Mouse (Mus musculus) kidney, embryonic 16.5 days (tissue): ENCODE results near the gene Cage1. TPM values are rescaled to one million over a fixed set of nuclear protein-coding genes. Genes with fewer than 3 reads are reported as not detected.

ENCODE experiments used
- ATAC-seq: fragments of 200-750 bp; cut with Nextera tagmentation; 2 replicates; pipeline ENCODE4 v1.8.0; 2017; ENCODE audit warnings: moderate TSS enrichment; ENCODE audit not compliant: low FRiP score, low TSS enrichment
- H3K27ac ChIP-seq: fragments of 300-500 bp; sonication (generic); 2 replicates; pipeline ENCODE4 v1.5.1; 2014; ENCODE audit warnings: low read length
- H3K27me3 ChIP-seq: fragments of 300-500 bp; sonication (generic); 2 replicates; pipeline ENCODE4 v1.6.1; 2014; ENCODE audit warnings: low read length, control low read depth, mixed read lengths; ENCODE audit not compliant: insufficient read depth
- H3K36me3 ChIP-seq: fragments of 300-500 bp; sonication (generic); 2 replicates; pipeline ENCODE4 v1.6.1; 2014; ENCODE audit warnings: low read length, control low read depth, mixed read lengths; ENCODE audit not compliant: insufficient read depth
- H3K4me1 ChIP-seq: fragments of 300-500 bp; sonication (generic); 2 replicates; pipeline ENCODE4 v1.6.1; 2014; ENCODE audit warnings: low read length, control low read depth, mixed read lengths; ENCODE audit not compliant: insufficient read depth
- H3K4me2 ChIP-seq: fragments of 300-500 bp; sonication (generic); replicated peaks from 2 replicates; pipeline ENCODE4 v1.6.1; 2014; ENCODE audit warnings: low read depth, low read length
- H3K4me3 ChIP-seq: fragments of 300-500 bp; sonication (generic); 2 replicates; pipeline ENCODE4 v1.5.1; 2014; ENCODE audit warnings: mild to moderate bottlenecking, low read length
- H3K9ac ChIP-seq: fragments of 300-500 bp; sonication (generic); replicated peaks from 2 replicates; pipeline ENCODE4 v1.6.1; 2014; ENCODE audit warnings: low read length
- H3K9me3 ChIP-seq: fragments of 300-500 bp; sonication (generic); 2 replicates; pipeline ENCODE4 v1.6.1; 2016; ENCODE audit warnings: low read length, control low read depth
- WGBS: fragments of 180-500 bp; shearing (Covaris S2); extraction: QIAGEN DNeasy Blood & Tissue Kit; methylation state at CpG from one replicate; pipeline ENCODE4 v1.1.7; 2014; 5-methylcytosine and 5-hydroxymethylcytosine counted together
- polyA plus RNA-seq: library from polyadenylated mRNA; unstranded; fragments of >200 nt; fragmentation: Nextera tagmentation; extraction: Ambion mirVana; gene quantifications from 2 replicates; pipeline ENCODE4 v1.2.1, GENCODE M21; 2015

Cage1 gene
- polyA plus RNA-seq, 1 experiment from 2014 or later: 1.4 TPM

DNA sequence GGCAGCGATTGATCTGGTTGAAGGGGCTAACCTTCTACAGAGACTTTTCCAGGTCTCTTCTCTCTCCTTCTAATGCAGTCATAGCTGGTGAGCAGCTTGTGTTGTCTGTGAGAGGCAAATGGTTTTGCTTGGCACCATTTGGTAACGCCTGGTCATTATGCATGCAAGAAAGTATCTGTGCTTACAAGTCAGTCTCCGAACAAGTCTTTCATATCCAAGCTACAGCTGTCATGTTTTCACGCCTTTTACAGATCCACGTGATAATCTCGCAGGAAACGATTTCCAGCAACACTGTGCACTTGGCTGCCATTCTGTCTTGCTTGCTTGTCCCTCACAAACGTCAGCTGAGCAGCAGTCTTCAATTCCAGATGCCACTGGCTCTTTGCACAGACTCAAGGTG is 66.9 kb downstream of the Cage1 start:
- H3K27me3 ChIP-seq: no peaks in the 10 kb centered on the region
- H3K4me1 ChIP-seq: peaks cover 31% of the 10 kb centered on the region
- H3K27ac ChIP-seq: no peak overlapping the region
- H3K9me3 ChIP-seq: no peaks in the 10 kb centered on the region
- 65% methylated on average over 8 of the region's 8 CpGs for WGBS
- H3K4me2 ChIP-seq: no peak overlapping the region
- H3K36me3 ChIP-seq: no peaks in the 10 kb centered on the region
- no peak overlapping the region for H3K4me3 ChIP-seq
- ATAC-seq: no peak
- no peak overlapping the region for H3K9ac ChIP-seq

DNA sequence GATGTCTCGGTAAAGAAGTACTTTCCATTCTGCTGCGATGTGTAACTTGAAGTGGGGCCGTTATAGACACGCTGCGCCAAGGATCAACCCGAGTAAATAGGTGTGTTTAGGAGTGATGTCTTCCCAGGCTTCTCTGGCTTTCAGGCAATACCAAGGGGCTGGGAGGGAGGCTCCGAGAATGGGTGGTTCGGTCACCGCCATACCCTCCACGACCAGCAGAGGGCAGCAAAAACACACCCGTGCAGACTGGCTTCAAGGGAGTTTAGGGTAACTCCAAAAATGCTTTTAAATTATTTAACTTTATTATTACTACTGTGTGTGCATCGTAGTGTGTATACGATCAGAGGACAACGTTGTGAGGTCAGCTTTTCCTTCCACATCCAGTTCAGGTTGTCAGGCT is 67.5 kb downstream of the Cage1 start:
- Histone ChIP-seq H3K27ac (no peak overlapping the region), H3K27me3 (no peaks in the 10 kb centered on the region), H3K4me2 (peak overlapping the region; percentile 32), H3K9ac (peak overlapping the region; percentile 23; the same call in 1 of the 2 replicates), H3K36me3 (no peaks in the 10 kb centered on the region), H3K4me3 (peak overlapping the region; percentile 15; the same call in 1 of the 2 replicates), H3K4me1 (peaks cover 38% of the 10 kb centered on the region), H3K9me3 (no peaks in the 10 kb centered on the region)
- no peak for ATAC-seq
- 6% methylated on average over 14 of the region's 14 CpGs for WGBS

DNA sequence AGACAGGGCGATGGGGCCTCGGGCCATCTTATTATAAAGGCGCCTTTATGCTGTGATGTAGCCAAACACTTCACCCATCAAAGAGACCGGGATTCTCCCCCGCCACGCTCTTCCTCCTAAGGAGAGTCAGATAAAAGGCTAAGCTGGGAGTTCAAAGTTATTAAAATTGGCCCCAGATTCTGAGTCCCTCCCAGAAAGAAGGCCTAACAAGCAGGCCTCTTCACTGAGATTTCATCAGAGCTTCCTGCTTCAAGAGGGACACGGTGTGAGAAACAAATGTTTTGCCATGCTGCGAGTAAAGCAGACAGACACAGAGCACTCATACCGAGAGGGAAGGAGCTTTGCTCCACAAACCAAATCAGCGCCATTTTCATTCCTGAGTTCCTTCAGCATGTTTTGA is 69.3 kb downstream of the Cage1 start:
- peak overlapping the region; percentile 35 for H3K4me2 ChIP-seq
- no peaks in the 10 kb centered on the region for H3K9me3 ChIP-seq
- H3K4me1 ChIP-seq: peaks cover 46% of the 10 kb centered on the region
- peak overlapping the region; percentile 86 for H3K27ac ChIP-seq
- no peaks in the 10 kb centered on the region for H3K36me3 ChIP-seq
- H3K4me3 ChIP-seq: 0 out of 2 replicates have a peak overlapping the region, but pooled peaks have one; percentile 8
- H3K9ac ChIP-seq: peak overlapping the region; percentile 47; the same call in 1 of the 2 replicates
- 48% methylated on average over 10 of the region's 10 CpGs for WGBS
- ATAC-seq: no peak
- H3K27me3 ChIP-seq: no peaks in the 10 kb centered on the region

DNA sequence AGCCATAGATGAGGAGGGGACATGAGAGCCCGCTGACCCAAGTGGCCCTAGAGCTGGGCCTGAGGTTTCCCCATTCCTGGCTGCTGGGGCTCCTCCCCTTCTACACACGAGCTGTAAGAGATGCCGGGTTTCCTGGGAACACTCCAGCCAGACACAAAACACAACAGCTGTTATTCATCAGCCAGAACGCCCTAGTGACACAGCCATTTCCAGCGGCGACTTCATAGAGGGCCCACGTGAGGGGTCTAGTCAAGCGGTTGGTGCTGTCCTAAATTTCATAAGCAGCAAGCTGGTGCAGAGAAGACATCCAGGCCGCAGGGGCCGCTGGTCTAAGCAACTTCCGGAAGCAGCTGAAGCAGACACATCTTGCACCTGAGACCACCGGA is 69.8 kb downstream of the Cage1 start:
- Histone ChIP-seq H3K9ac (peak overlapping the region; percentile 47; the same call in 1 of the 2 replicates), H3K36me3 (no peaks in the 10 kb centered on the region), H3K4me3 (0 out of 2 replicates have a peak overlapping the region, but pooled peaks have one; percentile 8), H3K4me1 (peaks cover 46% of the 10 kb centered on the region), H3K27me3 (no peaks in the 10 kb centered on the region), H3K9me3 (no peaks in the 10 kb centered on the region), H3K27ac (peak overlapping the region; percentile 86), H3K4me2 (peak overlapping the region; percentile 35)
- ATAC-seq: peak; percentile 60
- WGBS: 13% methylated on average over 12 of the region's 12 CpGs

DNA sequence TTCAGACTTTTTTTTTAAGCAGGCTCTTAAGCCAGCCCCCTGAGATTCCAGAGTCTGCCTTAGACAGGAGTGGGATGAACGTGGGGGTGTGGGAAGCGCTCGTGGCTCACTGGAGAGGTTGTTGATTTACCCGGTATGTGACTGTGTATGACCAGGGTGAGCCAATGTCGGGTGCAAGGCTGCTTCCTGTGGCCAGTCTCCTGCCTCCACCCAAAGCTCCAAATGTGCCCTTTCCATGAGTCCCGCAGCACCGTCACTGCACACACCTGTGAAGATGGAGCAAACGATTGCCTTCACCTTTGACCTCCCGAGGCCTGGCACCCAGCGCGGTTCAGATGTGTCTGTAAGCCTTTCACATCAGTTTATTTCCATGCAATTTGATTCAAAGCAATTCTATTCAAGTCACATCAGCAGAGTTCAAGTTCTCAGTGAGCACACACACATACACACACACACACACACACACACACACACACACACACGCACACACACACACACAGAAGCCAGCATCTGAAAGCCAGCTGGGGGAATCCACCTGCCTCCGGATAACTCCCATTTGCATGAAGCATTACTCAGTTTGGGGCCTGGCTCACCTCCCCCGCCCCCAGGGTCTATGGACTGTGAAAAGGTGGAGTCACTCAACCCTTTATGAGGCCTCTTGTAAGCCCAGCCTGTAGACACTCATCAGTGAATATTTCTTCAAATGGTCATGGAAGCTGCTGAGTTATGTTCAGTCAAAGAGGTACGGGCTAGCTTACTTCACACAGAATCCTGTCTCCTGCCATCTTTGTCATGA is 70.4 kb downstream of the Cage1 start:
- no peak overlapping the region for H3K4me3 ChIP-seq
- ATAC-seq: peak; percentile 84
- H3K27me3 ChIP-seq: no peaks in the 10 kb centered on the region
- WGBS: 30% methylated on average over 14 of the region's 15 CpGs
- H3K9ac ChIP-seq: no peak overlapping the region; the same call in 1 of the 2 replicates
- H3K4me2 ChIP-seq: peak overlapping the region; percentile 35
- H3K36me3 ChIP-seq: no peaks in the 10 kb centered on the region
- peaks cover 46% of the 10 kb centered on the region for H3K4me1 ChIP-seq
- H3K9me3 ChIP-seq: no peaks in the 10 kb centered on the region
- peak overlapping the region; percentile 86 for H3K27ac ChIP-seq

DNA sequence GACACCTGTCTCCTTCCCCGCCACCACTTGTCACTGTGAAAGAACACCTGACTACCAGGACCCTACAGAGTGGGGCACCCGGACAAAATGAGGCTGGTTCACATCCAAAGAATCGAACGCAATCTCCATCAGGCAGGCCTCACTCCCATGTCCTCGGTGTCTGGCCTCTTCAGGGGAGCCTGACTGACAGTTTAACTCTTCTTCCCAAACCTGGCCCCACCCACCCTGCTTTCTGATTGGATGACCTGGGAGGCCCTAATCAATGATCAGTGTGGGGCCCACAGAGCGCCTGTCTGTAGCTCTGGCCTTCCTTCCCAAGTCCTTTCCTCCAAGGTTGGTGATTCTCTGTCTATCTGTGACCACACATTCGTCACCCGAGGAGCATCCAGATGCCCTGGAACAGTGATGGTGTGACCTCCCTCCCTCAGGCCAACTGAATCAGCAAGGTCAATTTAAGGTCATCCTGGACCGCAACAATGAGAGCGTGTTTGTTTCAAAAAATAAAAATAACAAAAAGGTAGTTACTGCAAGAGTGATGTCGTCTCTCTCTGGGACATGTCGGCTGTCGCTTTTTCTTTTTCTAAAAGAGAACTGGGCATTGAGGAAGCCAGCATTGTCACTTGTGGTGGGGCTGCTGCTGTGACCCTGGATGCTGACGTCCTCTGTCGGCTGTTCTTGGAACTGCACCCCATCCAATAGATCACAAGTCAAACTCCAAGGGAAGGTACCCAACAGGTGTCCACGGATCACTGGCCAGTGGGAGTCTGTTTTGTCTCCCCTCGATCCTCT is 71.5 kb downstream of the Cage1 start:
- Histone ChIP-seq H3K27ac (peak overlapping the region; percentile 86), H3K9me3 (no peaks in the 10 kb centered on the region), H3K4me1 (peaks cover 46% of the 10 kb centered on the region), H3K4me3 (no peak overlapping the region), H3K36me3 (no peaks in the 10 kb centered on the region), H3K4me2 (no peak overlapping the region), H3K27me3 (no peaks in the 10 kb centered on the region), H3K9ac (no peak overlapping the region)
- WGBS: 36% methylated on average over 17 of the region's 17 CpGs
- no peak for ATAC-seq

DNA sequence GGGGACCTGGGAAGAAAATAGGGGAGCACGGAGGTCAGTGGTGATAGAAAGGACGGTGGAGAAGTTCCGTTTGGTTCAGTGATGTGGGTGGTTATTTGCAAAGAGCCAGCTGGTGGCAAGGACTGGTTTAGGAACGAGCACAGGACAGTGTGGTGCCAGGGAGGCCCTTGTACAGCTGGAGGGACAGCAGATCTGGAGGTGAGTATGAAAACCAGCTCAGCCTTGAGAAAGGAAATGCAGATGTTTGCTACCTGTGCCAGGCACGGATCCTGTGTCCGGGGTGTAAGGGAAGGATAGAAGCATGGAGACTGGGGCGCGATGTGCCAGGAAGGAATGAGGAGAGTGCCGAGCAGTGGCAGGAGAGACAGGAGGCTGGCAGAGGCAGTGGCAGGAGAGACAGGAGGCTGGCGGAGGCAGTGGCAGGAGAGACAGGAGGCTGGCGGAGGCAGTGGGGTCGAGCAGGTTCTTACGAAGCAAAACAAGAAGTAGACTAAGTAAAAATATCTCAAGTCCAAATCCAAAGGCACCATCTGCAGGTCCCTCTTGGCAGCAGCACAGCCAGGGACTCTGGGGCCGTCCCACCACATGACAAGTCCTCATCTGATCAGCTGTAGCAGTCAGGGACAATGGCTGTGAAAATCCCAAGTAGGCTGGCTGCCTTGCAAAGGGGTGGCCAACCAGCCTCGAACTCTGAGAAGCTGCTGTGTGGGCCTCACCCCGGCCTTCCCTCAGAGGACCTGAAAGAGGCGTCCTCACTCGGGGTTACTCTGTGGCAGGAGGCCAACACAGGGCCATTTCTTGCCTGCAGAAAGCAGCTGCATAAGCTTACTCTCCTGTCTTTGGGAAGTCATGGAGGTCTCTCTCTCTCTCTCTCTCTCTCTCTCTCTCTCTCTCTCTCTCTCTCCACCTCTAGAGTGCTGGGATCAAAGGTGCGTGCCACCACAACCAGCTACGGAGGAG is 72.5 kb downstream of the Cage1 start:
- Histone ChIP-seq H3K4me3 (peak overlapping the region; percentile 43), H3K36me3 (no peaks in the 10 kb centered on the region), H3K4me1 (peaks cover 46% of the 10 kb centered on the region), H3K27ac (no peak overlapping the region), H3K9ac (peak overlapping the region; percentile 55), H3K4me2 (peak overlapping the region; percentile 57), H3K27me3 (no peaks in the 10 kb centered on the region), H3K9me3 (no peaks in the 10 kb centered on the region)
- WGBS: 51% methylated on average over 20 of the region's 20 CpGs
- ATAC-seq: no peak

DNA sequence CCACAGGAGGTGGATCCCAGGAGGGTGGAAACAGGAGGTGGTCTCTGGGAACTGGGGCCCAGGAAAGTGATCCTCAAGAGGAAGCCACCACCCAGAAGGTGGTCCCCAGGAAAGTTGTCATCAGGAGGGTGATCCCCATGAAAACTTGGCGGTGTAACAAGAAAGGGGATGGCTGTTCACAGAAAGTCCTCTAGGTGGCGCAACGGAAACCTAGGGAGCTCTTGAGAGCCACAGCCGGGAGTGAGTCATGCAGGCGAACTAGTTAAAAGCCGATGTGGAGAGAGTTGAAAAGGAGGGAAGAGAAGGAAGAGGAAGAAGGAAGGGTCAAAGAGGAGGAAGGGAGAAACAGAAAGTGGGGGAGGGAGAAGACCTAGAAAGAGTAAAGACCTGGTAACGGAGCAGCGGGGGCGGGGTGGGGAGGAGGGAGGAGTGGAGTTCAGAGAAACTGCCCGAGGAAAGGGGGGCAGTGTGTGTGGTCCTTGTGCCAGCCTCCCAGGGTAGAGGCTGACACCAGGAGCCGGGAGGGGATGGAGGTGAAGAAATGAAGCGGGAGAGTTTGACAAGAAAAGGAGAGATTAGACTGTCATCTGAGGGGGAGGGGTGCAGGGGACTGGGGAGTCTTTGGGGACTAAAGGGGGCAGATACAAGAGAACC is 73.4 kb downstream of the Cage1 start:
- peaks cover 46% of the 10 kb centered on the region for H3K4me1 ChIP-seq
- peak overlapping the region; percentile 57 for H3K4me2 ChIP-seq
- H3K27ac ChIP-seq: 0 out of 2 replicates have a peak overlapping the region, but pooled peaks have one; percentile 21
- ATAC-seq: no peak
- WGBS: 2% methylated on average over 12 of the region's 12 CpGs
- peak overlapping the region; percentile 55 for H3K9ac ChIP-seq
- no peaks in the 10 kb centered on the region for H3K36me3 ChIP-seq
- H3K9me3 ChIP-seq: no peaks in the 10 kb centered on the region
- H3K4me3 ChIP-seq: peak overlapping the region; percentile 43
- H3K27me3 ChIP-seq: no peaks in the 10 kb centered on the region

DNA sequence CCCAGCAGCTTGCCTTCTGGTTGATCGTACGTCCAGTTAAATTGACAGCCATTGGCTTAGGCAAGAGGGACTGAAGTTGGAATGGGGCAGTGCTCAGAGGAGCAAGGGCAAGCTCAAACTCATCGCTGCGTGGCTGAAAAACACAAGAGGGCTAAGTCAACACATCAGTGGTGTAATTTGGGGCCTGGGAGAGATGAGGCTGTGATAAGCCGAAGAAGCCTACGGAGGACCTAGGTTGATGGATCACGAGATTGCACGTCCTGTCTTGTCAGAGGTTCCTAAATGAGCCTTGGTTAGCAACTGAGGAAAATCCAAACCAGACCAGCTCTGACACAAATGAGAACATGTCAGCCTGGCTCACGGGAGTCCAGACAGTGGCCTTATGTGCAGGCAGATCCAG is 74.3 kb downstream of the Cage1 start:
- Histone ChIP-seq H3K9me3 (no peaks in the 10 kb centered on the region), H3K27me3 (no peaks in the 10 kb centered on the region), H3K27ac (no peak overlapping the region), H3K4me2 (no peak overlapping the region), H3K36me3 (no peaks in the 10 kb centered on the region), H3K4me3 (no peak overlapping the region), H3K9ac (no peak overlapping the region), H3K4me1 (peaks cover 40% of the 10 kb centered on the region)
- no peak for ATAC-seq
- WGBS: 86% methylated on average over 9 of the region's 9 CpGs
